Comparison of ENCODE assay signal across 28 mouse cellular contexts in genomic region chr1:188696295-188696694, GRCm38 (mm10).
"Had no signal": no experiment of that assay in that cellular context is flagged by ENCODE, and none has a peak within 500 bp of the region (broad histone marks: within the 10 kb centered on the region; RNA-seq: fewer than 3 reads in every experiment).

No protein-coding gene starts in this region.

- H3K9me3 ChIP-seq: intestine, embryonic 15.5 days; limb, embryonic 10.5 days had no signal

- H3K4me1 ChIP-seq: heart, embryonic 13.5 days; heart, embryonic 15.5 days; hindbrain, embryonic 10.5 days; hindbrain, embryonic 12.5 days; intestine, embryonic 15.5 days; limb, embryonic 10.5 days; limb, embryonic 12.5 days; liver, embryonic 13.5 days had no signal

- DNase-seq: gastrocnemius, postnatal 14 days; gastrocnemius, postnatal 36 days; heart, adult 11 months; heart, adult 2 months; heart, postnatal 14 days; heart, postnatal 4 days; kidney, adult 18-20 months; kidney, adult 8-10 months; kidney, postnatal 10 days; kidney, postnatal 25 days; kidney, postnatal 4 days; liver; liver, embryonic 13.5 days had no signal

- H3K27me3 ChIP-seq: heart, embryonic 13.5 days; heart, embryonic 15.5 days; hindbrain, embryonic 12.5 days; intestine, embryonic 15.5 days; limb, embryonic 12.5 days; liver, embryonic 13.5 days had no signal

- H3K36me3 ChIP-seq: heart, embryonic 13.5 days; heart, embryonic 15.5 days; hindbrain, embryonic 10.5 days; hindbrain, embryonic 12.5 days; intestine, embryonic 15.5 days; limb, embryonic 10.5 days; limb, embryonic 12.5 days; liver, embryonic 13.5 days had no signal

- ATAC-seq: hindbrain, embryonic 16.5 days; inflammation-experienced regulatory T-cells, adult 6 months; intestine, embryonic 15.5 days; intestine, postnatal 0 days had no signal

- H3K27ac ChIP-seq: heart, adult 2 months; heart, embryonic 13.5 days; heart, embryonic 15.5 days; hindbrain, embryonic 10.5 days; hindbrain, embryonic 12.5 days; hindbrain, embryonic 14.5 days; intestine, embryonic 15.5 days; layer of hippocampus, adult 2 months; left cerebral cortex, adult 2 months; limb, embryonic 10.5 days; limb, embryonic 12.5 days; liver, embryonic 13.5 days had no signal

- H3K9ac ChIP-seq: heart, embryonic 13.5 days; heart, embryonic 15.5 days; hindbrain, embryonic 12.5 days; hindbrain, embryonic 14.5 days; intestine, embryonic 15.5 days; limb, embryonic 12.5 days; liver, embryonic 13.5 days had no signal

- H3K4me3 ChIP-seq: heart, adult 2 months; heart, embryonic 13.5 days; heart, embryonic 15.5 days; hindbrain, embryonic 10.5 days; hindbrain, embryonic 12.5 days; intestine, embryonic 15.5 days; layer of hippocampus, adult 2 months; left cerebral cortex, adult 2 months; limb, embryonic 10.5 days; limb, embryonic 12.5 days; liver, embryonic 13.5 days had no signal

- H3K4me2 ChIP-seq: heart, embryonic 11.5 days; heart, embryonic 13.5 days; heart, embryonic 15.5 days; hindbrain, embryonic 12.5 days; hindbrain, embryonic 14.5 days; intestine, embryonic 15.5 days; limb, embryonic 12.5 days; liver, embryonic 11.5 days; liver, embryonic 13.5 days had no signal
